Mouse (Mus musculus) embryonic facial prominence, embryonic 13.5 days (tissue): ENCODE measurements around the gene Cacna1s. TPM values are rescaled to one million over a fixed set of nuclear protein-coding genes. Genes with fewer than 3 reads are reported as not detected.

Experiments used
- ATAC-seq: fragments of 200-750 bp; cut with Nextera tagmentation; 2 replicates; pipeline ENCODE4 v1.8.0; 2017; ENCODE audit warnings: low read depth; ENCODE audit not compliant: insufficient number of reproducible peaks, insufficient read depth, low FRiP score, low TSS enrichment
- H3K27ac ChIP-seq: fragments of 300-500 bp; sonication (generic); 2 replicates; pipeline ENCODE4 v1.5.1; 2015; ENCODE audit warnings: moderate library complexity, mild to moderate bottlenecking, inconsistent platforms
- H3K27me3 ChIP-seq: fragments of 300-500 bp; sonication (generic); 2 replicates; pipeline ENCODE4 v1.6.1; 2015; ENCODE audit warnings: mild to moderate bottlenecking, inconsistent platforms
- H3K36me3 ChIP-seq: fragments of 300-500 bp; sonication (generic); 2 replicates; pipeline ENCODE4 v1.6.1; 2015; ENCODE audit warnings: mild to moderate bottlenecking, inconsistent platforms
- H3K4me1 ChIP-seq: fragments of 300-500 bp; sonication (generic); 2 replicates; pipeline ENCODE4 v1.6.1; 2015; ENCODE audit warnings: inconsistent platforms
- H3K4me2 ChIP-seq: fragments of 300-500 bp; sonication (generic); 2 replicates; pipeline ENCODE4 v1.6.1; 2015; ENCODE audit warnings: moderate library complexity, mild to moderate bottlenecking, inconsistent platforms
- H3K4me3 ChIP-seq: fragments of 300-500 bp; sonication (generic); 2 replicates; pipeline ENCODE4 v1.5.1; 2015; ENCODE audit warnings: mild to moderate bottlenecking, inconsistent platforms
- H3K9ac ChIP-seq: fragments of 300-500 bp; sonication (generic); 2 replicates; pipeline ENCODE4 v1.6.1; 2015; ENCODE audit warnings: mild to moderate bottlenecking, inconsistent platforms
- H3K9me3 ChIP-seq: fragments of 300-500 bp; sonication (generic); 2 replicates; pipeline ENCODE4 v1.6.1; 2016; ENCODE audit warnings: inconsistent platforms
- WGBS: fragments of 180-500 bp; shearing (Covaris S2); methylation state at CpG from one replicate; pipeline ENCODE4 v1.1.7; 2015; ENCODE audit warnings: mixed read lengths; 5-methylcytosine and 5-hydroxymethylcytosine counted together
- polyA plus RNA-seq: library from polyadenylated mRNA; unstranded; fragments of >200 nt; fragmentation: Nextera tagmentation; extraction: Ambion mirVana; gene quantifications from 2 replicates; pipeline ENCODE4 v1.2.1, GENCODE M21; 2015

Cacna1s gene
- polyA plus RNA-seq, 1 experiment from 2014 or later, result 1.3 TPM

GRCm38 (mm10) chr1:136055771-136056170 lies 3.2 kb downstream of the Cacna1s start:
- Histone ChIP-seq H3K4me3 (no peak overlapping the region), H3K36me3 (no peaks in the 10 kb centered on the region), H3K27ac (no peak overlapping the region), H3K4me2 (no peak overlapping the region), H3K9me3 (no peaks in the 10 kb centered on the region), H3K9ac (no peak overlapping the region), H3K4me1 (peaks cover 14% of the 10 kb centered on the region), H3K27me3 (peaks cover 30% of the 10 kb centered on the region)
- WGBS, result 68% methylated on average over 3 of the region's 3 CpGs
- ATAC-seq, result no peak

DNA sequence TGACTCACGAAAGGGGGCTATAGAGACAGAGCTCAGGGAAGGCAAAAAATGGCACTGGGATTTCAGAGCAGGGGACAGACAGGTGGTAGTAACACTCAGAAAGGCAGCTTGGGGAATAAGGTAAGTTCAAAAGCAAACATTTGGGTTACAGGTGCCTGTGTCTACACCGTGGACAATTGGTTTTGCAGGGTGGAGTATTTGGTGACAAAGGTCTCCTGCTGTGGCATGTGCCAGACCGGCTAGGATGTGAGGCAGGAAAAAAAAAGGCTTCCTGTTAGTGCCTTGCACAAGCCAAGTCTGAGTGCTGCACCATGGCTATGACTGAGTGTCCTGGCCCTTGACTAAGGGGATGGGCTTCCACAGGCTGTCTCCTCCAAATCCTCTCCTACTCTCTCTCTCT lies 6.0 kb downstream of the Cacna1s start:
- Histone ChIP-seq H3K9ac (no peak overlapping the region), H3K4me1 (0 out of 2 replicates have a peak, but pooled peaks cover 3% of the 10 kb centered on the region), H3K4me3 (no peak overlapping the region), H3K9me3 (no peaks in the 10 kb centered on the region), H3K4me2 (no peak overlapping the region), H3K36me3 (no peaks in the 10 kb centered on the region), H3K27me3 (peaks cover 4% of the 10 kb centered on the region; the same call in 1 of the 2 replicates), H3K27ac (no peak overlapping the region)
- no peak for ATAC-seq
- WGBS, result 57% methylated on average over 3 of the region's 3 CpGs

DNA sequence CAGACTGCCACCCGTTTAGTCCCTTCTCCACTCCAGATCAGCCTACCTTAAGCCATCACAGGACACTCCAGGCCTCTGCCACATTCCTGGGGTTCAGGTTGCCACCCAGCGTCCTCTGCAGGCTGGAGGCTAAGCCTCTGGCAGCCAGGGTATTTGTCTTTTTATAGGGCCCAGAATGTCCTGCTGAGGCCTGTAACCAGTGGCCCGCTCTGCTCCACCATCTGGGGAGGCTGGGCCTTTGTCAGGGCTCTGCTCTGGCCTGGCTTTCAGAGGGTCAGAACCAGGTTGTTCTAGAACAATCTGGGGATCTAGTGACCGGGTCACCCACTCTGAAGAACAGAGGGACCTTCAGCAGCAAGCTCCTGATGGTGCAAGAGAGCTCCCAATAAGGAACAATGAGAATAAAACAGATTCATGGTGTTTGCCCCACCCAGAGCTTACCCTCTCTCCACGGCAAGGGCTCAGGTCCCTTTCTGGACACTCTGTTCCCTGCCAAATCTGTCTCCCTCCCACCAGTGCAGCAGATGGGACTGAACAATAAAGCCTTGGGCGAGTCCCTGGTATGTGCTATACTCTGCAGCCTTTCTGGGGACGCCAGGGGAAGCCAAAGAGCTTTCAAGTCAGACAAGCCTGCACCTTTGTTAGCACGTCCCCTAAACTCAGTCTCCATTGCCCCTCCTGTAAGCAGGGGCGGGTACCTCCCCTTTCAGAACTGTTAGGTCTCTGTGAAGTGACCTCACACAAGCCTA lies 8.7 kb downstream of the Cacna1s start:
- WGBS, result 66% methylated on average over 9 of the region's 9 CpGs
- no peaks in the 10 kb centered on the region for H3K36me3 ChIP-seq
- H3K4me1 ChIP-seq, result no peaks in the 10 kb centered on the region
- H3K9ac ChIP-seq, result no peak overlapping the region
- no peaks in the 10 kb centered on the region for H3K9me3 ChIP-seq
- no peaks in the 10 kb centered on the region for H3K27me3 ChIP-seq
- no peak overlapping the region for H3K4me2 ChIP-seq
- ATAC-seq, result no peak
- no peak overlapping the region for H3K4me3 ChIP-seq
- H3K27ac ChIP-seq, result no peak overlapping the region

GRCm38 (mm10) chr1:136061790-136062141 lies 9.2 kb downstream of the Cacna1s start:
- Histone ChIP-seq H3K4me2 (no peak overlapping the region), H3K27ac (no peak overlapping the region), H3K27me3 (no peaks in the 10 kb centered on the region), H3K4me3 (no peak overlapping the region), H3K36me3 (no peaks in the 10 kb centered on the region), H3K9me3 (no peaks in the 10 kb centered on the region), H3K9ac (no peak overlapping the region), H3K4me1 (no peaks in the 10 kb centered on the region)
- 82% methylated on average over 7 of the region's 7 CpGs for WGBS
- no peak for ATAC-seq

- no peak overlapping the region for H3K9ac ChIP-seq
- H3K4me3 ChIP-seq, result no peak overlapping the region
- H3K9me3 ChIP-seq, result no peaks in the 10 kb centered on the region
- no peak overlapping the region for H3K4me2 ChIP-seq
- ATAC-seq, result no peak
- no peaks in the 10 kb centered on the region for H3K27me3 ChIP-seq
- H3K27ac ChIP-seq, result no peak overlapping the region
- no peaks in the 10 kb centered on the region for H3K36me3 ChIP-seq
- no peaks in the 10 kb centered on the region for H3K4me1 ChIP-seq
- 64% methylated on average over 5 of the region's 5 CpGs for WGBS
Observed at GRCm38 (mm10) chr1:136063991-136064390, 11.4 kb downstream of the Cacna1s start.

- WGBS, result 50% methylated on average over 1 of the region's 1 CpGs
- H3K9ac ChIP-seq, result no peak overlapping the region
- no peaks in the 10 kb centered on the region for H3K4me1 ChIP-seq
- H3K36me3 ChIP-seq, result no peaks in the 10 kb centered on the region
- H3K4me3 ChIP-seq, result no peak overlapping the region
- H3K4me2 ChIP-seq, result no peak overlapping the region
- ATAC-seq, result no peak
- H3K27me3 ChIP-seq, result no peaks in the 10 kb centered on the region
- no peaks in the 10 kb centered on the region for H3K9me3 ChIP-seq
- H3K27ac ChIP-seq, result no peak overlapping the region
Observed at GRCm38 (mm10) chr1:136066621-136067020, 14.1 kb downstream of the Cacna1s start.

GRCm38 (mm10) chr1:136067579-136067978 lies 15.0 kb downstream of the Cacna1s start:
- no peaks in the 10 kb centered on the region for H3K4me1 ChIP-seq
- no peak for ATAC-seq

GRCm38 (mm10) chr1:136076086-136076485 lies 23.5 kb downstream of the Cacna1s start:
- no peak for ATAC-seq

More at GRCm38 (mm10) chr1:136067579-136067978, 15.0 kb downstream of the Cacna1s start:
- no peaks in the 10 kb centered on the region for H3K36me3 ChIP-seq
- H3K4me3 ChIP-seq, result no peak overlapping the region
- no peak overlapping the region for H3K4me2 ChIP-seq
- WGBS, result 59% methylated on average over 3 of the region's 3 CpGs
- no peaks in the 10 kb centered on the region for H3K27me3 ChIP-seq
- H3K9ac ChIP-seq, result no peak overlapping the region
- no peaks in the 10 kb centered on the region for H3K9me3 ChIP-seq
- H3K27ac ChIP-seq, result no peak overlapping the region

DNA sequence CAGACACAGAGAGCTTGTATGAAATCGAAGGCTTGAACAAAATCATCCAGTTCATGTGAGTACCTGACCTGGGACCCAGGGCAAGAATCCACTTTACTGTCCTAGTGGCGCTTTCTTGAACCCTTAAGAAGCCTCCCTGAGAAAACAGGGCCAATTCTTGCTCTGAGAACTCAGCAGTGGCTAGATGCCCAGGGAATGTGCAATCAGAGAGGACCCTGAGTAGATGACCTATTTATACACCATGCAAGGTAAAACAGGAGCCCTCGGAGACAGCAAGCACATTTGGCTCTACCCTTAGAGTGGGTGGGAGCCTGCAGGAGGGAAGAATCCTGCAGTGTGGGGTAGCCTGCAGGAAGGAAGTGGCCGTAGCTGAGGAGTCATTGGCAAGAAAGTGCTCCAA lies 25.1 kb downstream of the Cacna1s start:
- Histone ChIP-seq H3K4me3 (no peak overlapping the region), H3K36me3 (no peaks in the 10 kb centered on the region), H3K9ac (no peak overlapping the region), H3K4me1 (no peaks in the 10 kb centered on the region), H3K9me3 (peaks cover 9% of the 10 kb centered on the region), H3K27ac (no peak overlapping the region), H3K4me2 (no peak overlapping the region), H3K27me3 (0 out of 2 replicates have a peak, but pooled peaks cover 6% of the 10 kb centered on the region)
- 64% methylated on average over 4 of the region's 4 CpGs for WGBS
- ATAC-seq, result no peak

More at GRCm38 (mm10) chr1:136076086-136076485, 23.5 kb downstream of the Cacna1s start:
- 7% methylated on average over 3 of the region's 3 CpGs for WGBS
- no peaks in the 10 kb centered on the region for H3K36me3 ChIP-seq
- no peaks in the 10 kb centered on the region for H3K4me1 ChIP-seq
- no peaks in the 10 kb centered on the region for H3K9me3 ChIP-seq
- no peak overlapping the region for H3K9ac ChIP-seq
- H3K27me3 ChIP-seq, result 0 out of 2 replicates have a peak, but pooled peaks cover 6% of the 10 kb centered on the region
- no peak overlapping the region for H3K27ac ChIP-seq
- no peak overlapping the region for H3K4me2 ChIP-seq
- H3K4me3 ChIP-seq, result no peak overlapping the region

DNA sequence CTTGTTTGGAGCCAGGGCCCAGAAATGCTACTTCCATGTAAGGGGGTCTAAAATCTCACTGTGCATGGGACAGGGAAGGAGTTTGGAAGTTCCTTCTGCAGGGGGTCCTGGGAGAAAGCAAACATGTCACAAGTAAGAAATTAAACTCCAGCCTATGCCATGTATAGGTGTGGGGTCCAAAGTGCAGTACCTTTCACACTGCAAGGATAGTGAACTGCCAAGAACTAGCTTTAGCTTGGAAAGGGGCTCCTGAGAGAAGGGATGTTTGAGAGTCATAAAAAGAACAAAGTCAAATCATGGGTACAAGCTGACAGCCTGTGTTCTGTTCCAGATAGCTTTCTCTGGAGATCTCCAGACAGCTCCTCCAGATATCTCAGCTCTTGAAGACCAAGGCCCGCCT lies 28.6 kb downstream of the Cacna1s start:
- no peaks in the 10 kb centered on the region for H3K36me3 ChIP-seq
- 81% methylated on average over 1 of the region's 1 CpGs for WGBS
- ATAC-seq, result no peak

GRCm38 (mm10) chr1:136085988-136086685 lies 33.6 kb downstream of the Cacna1s start:
- 87% methylated on average over 3 of the region's 3 CpGs for WGBS
- Histone ChIP-seq H3K4me3 (no peak overlapping the region), H3K27ac (no peak overlapping the region), H3K4me2 (no peak overlapping the region), H3K9me3 (peaks cover 9% of the 10 kb centered on the region), H3K36me3 (no peaks in the 10 kb centered on the region), H3K9ac (no peak overlapping the region), H3K27me3 (no peaks in the 10 kb centered on the region), H3K4me1 (no peaks in the 10 kb centered on the region)
- ATAC-seq, result no peak

More for the DNA sequence above, 28.6 kb downstream of the Cacna1s start:
- no peak overlapping the region for H3K4me3 ChIP-seq
- H3K27ac ChIP-seq, result no peak overlapping the region
- no peaks in the 10 kb centered on the region for H3K4me1 ChIP-seq
- H3K4me2 ChIP-seq, result no peak overlapping the region
- H3K9ac ChIP-seq, result no peak overlapping the region
- 0 out of 2 replicates have a peak, but pooled peaks cover 6% of the 10 kb centered on the region for H3K27me3 ChIP-seq
- peaks cover 9% of the 10 kb centered on the region for H3K9me3 ChIP-seq
